Mouse (Mus musculus) cerebellum, postnatal 25 days (tissue): ENCODE measurements at regions not wholly inside any gene's neighbourhood (a gene's known extent, or its start where the extent isn't known, plus 50 kb on each side); places are given as distances from the start of the nearest gene placed in this dataset.

Source experiments
- DNase-seq, 2 experiments: peaks; one replicate each; pipeline ENCODE4 v3.0.0; 2021; ENCODE audit warnings: mixed read lengths in 2 of 2

DNA sequence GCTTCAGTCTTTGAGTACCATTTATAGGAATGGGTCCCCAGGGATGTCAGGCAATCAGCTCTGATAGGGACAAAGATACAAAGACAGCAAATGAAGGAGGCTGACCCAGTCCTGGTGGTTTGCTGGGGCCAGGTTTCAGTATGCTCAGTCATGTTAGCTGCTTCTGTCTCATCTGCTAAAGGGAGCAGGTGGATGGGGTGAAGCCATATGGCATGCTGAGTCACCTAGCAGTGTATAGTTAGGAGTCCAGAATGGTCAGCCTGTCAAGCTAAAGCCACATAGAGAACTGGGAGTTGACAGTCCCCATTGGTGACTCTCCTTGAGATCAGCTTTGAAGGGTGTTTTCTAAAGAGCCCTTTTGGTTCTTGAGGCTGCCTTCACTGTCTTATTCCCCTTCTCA, 139.4 kb downstream of the Gm15262 start:
- DNase-seq: peak; percentile 58 to 74

DNA sequence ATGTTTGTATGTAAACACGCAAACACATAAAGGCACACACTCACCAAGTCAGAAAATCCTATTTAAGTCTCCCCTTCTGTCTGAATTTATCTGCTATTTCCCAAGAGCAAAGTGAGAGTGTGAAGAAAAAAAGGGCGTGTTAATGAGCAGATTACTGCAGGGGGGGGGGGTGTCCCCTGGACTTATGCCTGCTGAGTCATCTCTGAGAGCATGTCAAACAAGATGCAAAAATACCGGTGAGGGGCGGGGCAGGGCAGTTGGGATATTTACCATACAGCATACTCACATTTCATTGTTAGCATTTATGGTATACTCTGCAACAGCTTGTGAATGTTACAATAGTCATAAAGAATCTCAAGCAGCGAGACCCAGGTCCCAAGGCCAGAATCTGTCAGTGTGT, 140.8 kb downstream of the Gm15262 start:
- peak in 1 of 2 experiments; percentile 11 for DNase-seq

DNA sequence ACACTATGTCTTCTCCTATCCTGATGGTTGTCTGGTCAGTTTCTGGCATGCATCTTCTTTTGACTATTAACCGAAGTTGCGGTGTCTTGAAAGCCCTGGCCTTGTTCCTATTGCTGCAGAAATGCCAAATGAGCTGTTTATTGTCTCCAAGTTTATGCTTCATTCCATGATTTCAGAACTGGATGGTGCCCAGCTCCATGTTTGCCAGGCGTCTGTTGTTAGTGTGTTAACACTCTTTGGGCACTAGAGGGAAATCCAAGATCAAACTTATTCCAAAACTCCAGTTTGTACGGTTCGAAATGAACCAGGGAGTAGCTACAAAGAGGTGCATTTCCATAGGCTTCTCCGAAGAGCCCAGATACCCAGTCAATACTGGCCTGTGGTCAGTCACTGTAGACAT, 148.1 kb downstream of the Gm15262 start:
- no peak for DNase-seq
